Mouse (Mus musculus): ENCODE measurements around the gene Sbds.
"Not testable (repeated sequence)": the region's sequence is repeated elsewhere in the genome, so short reads cannot be mapped to it uniquely, and the experiment has no call there.

Sbds gene

GRCm38 (mm10) chr5:130256678-130257271 lies 1.4 kb upstream of the Sbds start:
- peak; percentile 78 to 84 for DNase-seq (ENCODE audit: low spot score in 2 of 2)

- not testable (repeated sequence) for DNase-seq (ENCODE audit: low spot score in 2 of 2)
These were observed 632 bp upstream of the Sbds start for GRCm38 (mm10) chr5:130255799-130256525.

GRCm38 (mm10) chr5:130254164-130255016 lies 940 bp downstream of the Sbds start:
- no peak for DNase-seq (ENCODE audit: low spot score in 2 of 2)

GRCm38 (mm10) chr5:130247823-130248222 lies 7.5 kb downstream of the Sbds start:
- no peak for DNase-seq (ENCODE audit: low spot score in 2 of 2)

- no peak for DNase-seq (ENCODE audit: low spot score in 2 of 2)
These were observed 13.9 kb downstream of the Sbds start for GRCm38 (mm10) chr5:130241426-130241825.

- no peak for DNase-seq (ENCODE audit: low spot score in 2 of 2)
These were observed 15.5 kb downstream of the Sbds start for GRCm38 (mm10) chr5:130239856-130240255.

- no peak for DNase-seq (ENCODE audit: low spot score in 2 of 2)
These were observed 16.1 kb downstream of the Sbds start for GRCm38 (mm10) chr5:130239236-130239635.

- DNase-seq (ENCODE audit: low spot score in 2 of 2): no peak
These were observed 19.0 kb downstream of the Sbds start for GRCm38 (mm10) chr5:130236302-130236701.

- DNase-seq (ENCODE audit: low spot score in 2 of 2): no peak
These were observed 27.2 kb downstream of the Sbds start for GRCm38 (mm10) chr5:130228120-130228519.

GRCm38 (mm10) chr5:130226790-130227189 lies 28.5 kb downstream of the Sbds start:
- no peak for DNase-seq (ENCODE audit: low spot score in 2 of 2)

- peak; percentile 91 to 96 for DNase-seq (ENCODE audit: low spot score in 2 of 2)
These were observed 33.0 kb downstream of the Sbds start for GRCm38 (mm10) chr5:130222146-130223004.

GRCm38 (mm10) chr5:130221760-130222145 lies 33.6 kb downstream of the Sbds start:
- DNase-seq (ENCODE audit: low spot score in 2 of 2): no peak

- no peak for DNase-seq (ENCODE audit: low spot score in 2 of 2)
These were observed 34.0 kb downstream of the Sbds start for GRCm38 (mm10) chr5:130221316-130221715.

GRCm38 (mm10) chr5:130218336-130218735 lies 37.0 kb downstream of the Sbds start:
- no peak for DNase-seq (ENCODE audit: low spot score in 2 of 2)

GRCm38 (mm10) chr5:130217406-130217805 lies 37.9 kb downstream of the Sbds start:
- DNase-seq (ENCODE audit: low spot score in 2 of 2): no peak

GRCm38 (mm10) chr5:130216781-130217180 lies 38.5 kb downstream of the Sbds start, which contains the start of gene Tmem248:
Tmem248 (plus strand) TSS chr5:130217081.
- DNase-seq (ENCODE audit: low spot score in 2 of 2): no peak

- DNase-seq (ENCODE audit: low spot score in 2 of 2): no peak
These were observed 42.4 kb downstream of the Sbds start for GRCm38 (mm10) chr5:130212956-130213355.

- DNase-seq (ENCODE audit: low spot score in 2 of 2): no peak
These were observed 48.0 kb downstream of the Sbds start for GRCm38 (mm10) chr5:130207299-130207698.

GRCm38 (mm10) chr5:130205441-130206023 lies 49.8 kb downstream of the Sbds start:
- no peak for DNase-seq (ENCODE audit: low spot score in 2 of 2)

- DNase-seq (ENCODE audit: low spot score in 2 of 2): no peak
These were observed 50.8 kb downstream of the Sbds start for GRCm38 (mm10) chr5:130204560-130204959.

- no peak for DNase-seq (ENCODE audit: low spot score in 2 of 2)
These were observed 51.4 kb downstream of the Sbds start for GRCm38 (mm10) chr5:130203948-130204347.
